Mouse (Mus musculus) megakaryocyte, adult 5-6 weeks (primary cell): ENCODE measurements around the gene Cox8a. TPM values are rescaled to one million over a fixed set of nuclear protein-coding genes. Genes with fewer than 3 reads are reported as not detected.

Source experiments
- ATAC-seq: 2 replicates; pipeline ENCODE4 v1.8.0; 2016; ENCODE audit warnings: mild to moderate bottlenecking, inconsistent platforms; ENCODE audit not compliant: poor library complexity, severe bottlenecking
- total RNA-seq, 2 experiments: library from RNA; stranded (forward) in 1 of 2; stranded (reverse) in 1 of 2; fragments of 153-499, 151-499 nt in 1 of 2; fragments of 221-1000, 200-1000 nt in 1 of 2; gene quantifications; 2 replicates each; pipeline versions ENCODE4 v1.2.3 to v1.2.4; 2015 to 2017

The Cox8a gene
- total RNA-seq, 2 experiments from 2014 or later, result 496 to 699 TPM

DNA sequence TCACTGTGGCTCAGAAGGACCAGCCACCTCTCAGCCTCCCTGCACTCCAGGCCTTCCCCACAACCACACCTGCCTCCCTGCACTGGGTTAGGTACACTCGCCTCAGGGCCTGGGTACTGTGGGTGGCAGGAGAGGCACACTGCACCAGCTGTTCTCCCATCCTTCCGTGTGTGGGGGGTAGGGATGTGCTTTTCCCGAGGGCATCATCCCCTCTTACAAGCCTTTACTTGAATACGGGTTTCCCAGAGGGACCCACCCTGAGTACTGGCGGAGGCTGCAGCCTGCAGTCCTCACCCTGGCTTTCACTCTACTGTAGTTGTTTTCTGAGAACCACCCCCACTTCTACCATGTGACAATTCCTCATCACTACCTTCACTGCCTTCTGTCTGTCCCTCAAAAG, 30.3 kb downstream of the Cox8a start:
- no peak for ATAC-seq

GRCm38 (mm10) chr19:7185715-7186291, 31.6 kb downstream of the Cox8a start:
- no peak for ATAC-seq

GRCm38 (mm10) chr19:7185059-7185458, 32.4 kb downstream of the Cox8a start:
- ATAC-seq, result no peak

DNA sequence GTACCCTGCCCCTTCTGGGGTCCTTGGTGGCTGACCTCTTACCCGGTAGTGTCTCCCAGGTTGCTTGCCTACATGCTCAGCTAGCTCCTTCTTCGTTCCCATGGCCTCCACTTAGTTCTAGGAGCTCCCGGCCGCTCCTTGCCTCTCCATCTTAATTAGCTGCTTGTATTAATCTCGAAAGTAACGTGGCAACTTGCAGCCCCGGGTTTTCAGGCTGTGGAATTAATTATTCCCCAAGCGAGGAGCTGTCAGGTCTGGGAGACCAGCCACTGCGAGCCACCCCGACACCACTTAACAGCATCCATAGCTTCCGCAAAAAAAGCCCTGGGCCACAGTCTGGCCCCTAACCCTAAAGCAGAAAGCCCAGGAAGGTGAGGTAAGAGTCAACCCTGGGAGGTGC, 34.0 kb downstream of the Cox8a start:
- ATAC-seq, result no peak

DNA sequence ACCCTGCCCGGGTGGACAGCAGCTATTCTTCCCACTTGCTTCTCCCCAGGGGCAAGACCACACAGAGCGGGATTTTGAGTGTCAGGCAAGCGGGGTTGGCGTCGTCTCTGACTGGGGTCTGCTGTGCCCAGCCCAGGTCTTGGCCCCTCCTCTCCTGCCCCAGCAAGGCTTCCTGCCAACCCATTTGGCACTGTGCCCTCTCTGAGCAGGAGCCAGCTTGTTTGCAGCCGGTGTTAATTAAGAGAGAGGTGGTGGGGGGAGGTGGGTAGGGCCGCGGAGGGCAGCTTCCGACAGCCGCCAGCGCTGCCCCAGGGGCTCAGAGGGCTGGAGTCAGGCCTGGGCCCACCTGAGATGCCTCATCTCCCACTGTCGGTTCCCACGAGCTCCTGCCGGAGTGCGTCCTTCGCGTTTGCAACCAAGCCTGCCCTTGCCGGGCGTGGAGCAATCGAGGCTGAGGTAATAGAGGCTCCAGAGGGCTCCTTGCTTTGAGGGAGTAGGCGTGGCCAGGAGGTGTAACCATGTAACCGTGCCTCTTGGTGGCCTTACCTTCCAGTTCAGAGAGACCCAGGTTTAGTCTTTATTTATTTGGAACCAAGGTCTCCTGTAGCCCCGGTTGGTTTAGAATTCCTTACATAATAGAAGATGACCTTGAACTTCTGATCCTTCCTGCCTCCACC, 35.0 kb downstream of the Cox8a start:
- peak; percentile 87 for ATAC-seq

DNA sequence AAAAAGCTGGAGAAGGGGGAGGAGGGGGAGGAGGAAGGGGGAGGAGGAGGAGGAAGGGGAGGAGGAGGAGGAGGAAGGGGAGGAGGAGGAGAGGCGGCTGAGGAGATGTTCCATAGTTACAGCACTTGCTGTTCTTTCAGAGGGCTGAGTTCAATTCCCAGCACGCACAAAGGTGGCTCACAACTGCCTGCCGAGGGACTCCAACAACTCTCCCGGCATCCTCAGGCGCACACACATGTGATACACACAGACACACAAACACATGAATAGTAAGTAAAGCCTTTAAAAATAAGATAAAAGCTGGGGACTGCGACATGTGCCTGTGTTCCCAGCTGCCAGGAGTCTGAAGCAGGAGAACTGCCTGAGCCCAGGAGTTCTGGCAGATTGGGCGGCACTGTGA, 35.9 kb downstream of the Cox8a start:
- no peak for ATAC-seq

GRCm38 (mm10) chr19:7180756-7181405, 36.5 kb downstream of the Cox8a start:
- no peak for ATAC-seq

GRCm38 (mm10) chr19:7178841-7179452, 38.5 kb downstream of the Cox8a start:
- no peak for ATAC-seq

DNA sequence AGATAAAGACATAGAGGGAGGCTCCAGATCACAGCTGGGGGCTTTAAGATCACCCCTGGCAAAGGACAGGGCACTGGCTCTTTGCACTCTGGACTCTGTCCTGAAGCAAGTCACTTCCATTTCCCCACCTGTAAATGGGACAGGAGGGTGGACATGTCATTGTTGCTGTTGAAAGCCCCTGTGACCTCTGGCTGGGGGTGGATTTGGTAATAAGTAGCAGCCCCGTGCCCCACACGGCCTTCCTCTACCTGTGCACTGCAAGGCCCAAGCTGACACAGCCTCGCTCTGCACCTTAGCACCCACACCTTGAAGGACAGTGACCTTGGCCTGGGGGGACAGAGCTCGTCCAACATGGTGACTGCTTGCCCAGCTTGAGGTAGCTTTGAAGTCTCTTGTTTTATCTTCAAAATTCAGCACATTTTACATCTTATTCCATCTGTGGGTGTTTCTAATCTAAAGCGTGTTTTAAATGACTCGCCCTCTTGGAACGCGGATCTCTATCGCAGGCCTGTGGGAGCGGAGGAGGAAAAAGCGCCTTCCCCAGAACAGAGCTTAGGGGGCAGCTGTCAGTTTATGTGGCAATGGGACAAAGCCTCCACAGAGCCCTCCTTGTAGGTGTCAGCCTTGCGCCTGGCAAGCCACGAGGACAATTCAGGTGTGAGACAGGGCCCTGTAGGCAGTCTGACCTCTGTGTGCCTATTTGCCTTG, 39.5 kb downstream of the Cox8a start:
- ATAC-seq, result no peak

- ATAC-seq, result no peak
Measured at GRCm38 (mm10) chr19:7176041-7176696, 41.2 kb downstream of the Cox8a start.

DNA sequence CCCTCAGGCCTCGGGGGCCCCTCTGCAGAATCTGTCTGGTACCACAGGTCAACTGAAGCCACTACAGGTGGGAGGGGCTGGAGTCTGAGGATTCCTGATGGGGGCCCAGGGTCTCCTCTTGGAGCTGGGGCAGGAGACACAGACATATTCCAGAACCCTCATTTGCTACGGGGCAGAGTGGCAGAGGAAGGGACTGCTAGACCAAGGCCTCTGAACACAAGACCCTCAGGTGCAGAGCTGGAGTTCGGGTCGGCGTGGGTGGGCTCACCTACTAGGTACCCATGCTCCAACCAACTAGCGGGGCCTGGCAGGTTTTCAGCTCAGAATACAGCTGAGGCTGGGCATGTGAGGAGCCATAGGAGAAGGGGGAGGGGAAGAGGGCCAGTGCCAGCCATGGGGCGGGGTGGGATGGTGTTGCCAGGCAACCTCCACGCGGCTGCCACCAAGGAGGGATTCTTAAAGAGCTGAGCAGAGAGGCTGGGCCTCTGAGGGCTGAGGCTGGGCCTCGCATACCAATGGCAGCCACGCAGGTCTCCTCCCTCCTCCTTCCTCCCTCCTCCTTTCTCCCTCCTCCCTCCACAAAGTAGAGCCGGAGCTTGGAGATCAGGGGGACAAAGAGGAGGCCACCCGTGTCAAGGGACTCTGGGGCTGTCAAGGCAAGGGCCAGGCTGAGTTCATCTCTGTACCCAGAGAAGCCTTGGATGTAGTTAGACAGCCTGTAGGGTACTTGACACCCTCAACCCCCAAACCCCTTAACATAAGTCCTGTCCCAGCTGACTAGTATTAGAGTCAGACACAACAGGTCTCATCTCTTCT, 45.2 kb downstream of the Cox8a start:
- ATAC-seq, result no peak

- ATAC-seq, result no peak
Measured at GRCm38 (mm10) chr19:7171447-7171846, 46.0 kb downstream of the Cox8a start.

DNA sequence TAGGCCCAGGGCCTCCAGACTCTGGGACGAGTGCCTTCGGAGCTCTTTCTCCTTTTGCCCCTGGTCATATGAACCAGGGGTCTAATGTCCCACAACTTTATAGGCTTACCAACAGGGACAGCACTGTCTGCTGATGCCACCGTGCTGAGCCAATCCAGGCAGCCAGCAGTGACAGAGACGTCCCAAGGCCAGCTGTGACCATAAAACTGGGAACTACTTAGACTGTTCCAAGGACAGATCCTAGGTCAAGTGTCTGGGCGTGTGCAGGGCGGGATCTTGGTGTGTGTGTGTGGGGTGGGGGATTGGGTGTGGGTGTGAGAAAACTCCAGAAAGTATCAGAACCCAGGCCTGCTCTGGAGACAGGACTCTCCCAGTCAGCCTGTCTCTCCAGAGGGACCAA, 46.5 kb downstream of the Cox8a start:
- ATAC-seq, result no peak

DNA sequence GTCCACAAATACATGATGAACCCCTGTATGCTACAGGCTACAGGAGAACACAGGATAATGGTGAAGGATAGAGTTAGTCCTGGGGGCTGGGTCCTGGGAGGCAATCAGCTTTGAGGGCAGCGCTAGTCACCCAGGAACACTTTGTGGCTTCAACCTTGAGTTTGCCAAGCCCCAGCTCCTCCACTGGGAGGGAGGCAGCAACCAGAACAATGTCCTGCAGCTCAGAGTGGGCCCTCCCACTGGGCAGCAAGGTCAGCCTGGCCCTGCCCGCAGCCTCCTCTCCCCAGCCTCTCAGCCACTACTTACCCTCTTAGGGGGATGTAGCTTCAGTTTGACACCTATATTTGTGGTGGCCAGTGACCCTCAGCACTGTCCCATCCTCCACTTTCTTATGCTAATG, 49.0 kb downstream of the Cox8a start:
- no peak for ATAC-seq

DNA sequence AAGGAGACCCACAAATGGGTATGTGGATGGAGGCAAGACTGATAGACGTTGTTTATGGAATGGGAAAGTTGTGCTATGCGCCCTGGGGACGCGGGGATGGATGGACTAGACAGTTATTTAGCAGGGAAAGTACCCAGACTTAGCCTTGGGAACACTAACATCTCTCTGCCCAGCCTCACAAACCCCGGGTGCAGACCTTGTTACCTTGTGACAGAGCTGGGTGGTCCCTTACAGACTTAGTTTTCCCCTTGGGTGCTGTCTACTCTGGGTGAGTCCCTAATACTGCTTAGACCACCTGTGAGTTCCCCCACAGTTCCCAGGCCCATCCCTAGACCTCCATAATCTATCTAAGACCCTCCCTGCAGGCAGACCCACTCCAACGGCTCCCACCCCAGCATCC, 50.6 kb downstream of the Cox8a start:
- no peak for ATAC-seq

- ATAC-seq, result no peak
Measured at GRCm38 (mm10) chr19:7166200-7166711, 51.2 kb downstream of the Cox8a start.

DNA sequence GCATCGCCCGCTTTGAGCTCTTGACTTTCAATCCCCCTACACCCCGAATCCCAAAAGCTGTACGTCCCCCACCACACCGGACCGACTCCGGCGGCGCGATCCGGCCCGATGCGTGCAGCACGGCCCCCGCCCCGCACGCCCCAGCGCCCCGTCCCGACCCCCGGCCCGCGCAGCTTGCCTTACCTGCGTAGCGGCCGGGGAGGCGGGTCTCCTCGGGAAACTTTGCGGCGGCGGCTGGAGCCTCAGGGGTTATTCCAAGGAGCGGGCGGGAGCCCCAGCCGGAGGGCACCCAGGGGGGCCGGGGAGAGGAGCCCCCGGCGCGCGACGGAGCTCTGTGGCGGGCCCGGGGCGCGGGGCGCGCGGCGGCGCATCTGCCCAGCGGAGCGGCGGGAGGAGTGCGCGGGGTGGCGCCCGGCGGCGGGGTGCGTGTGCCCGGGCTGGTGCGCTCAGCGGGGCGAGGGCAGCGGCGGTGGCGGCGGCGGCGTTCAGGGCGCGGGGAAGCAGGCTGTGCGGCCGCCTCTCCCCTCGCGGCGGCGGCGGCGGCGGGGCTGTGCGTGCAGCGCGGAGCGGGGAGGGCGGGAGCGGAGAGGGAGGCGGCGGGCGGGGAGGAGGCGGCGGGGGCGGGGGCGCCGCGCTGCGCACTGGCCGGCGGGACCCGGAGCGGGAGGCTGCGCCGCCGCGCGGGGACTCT, 51.8 kb downstream of the Cox8a start:
- ATAC-seq, result no peak
